Mouse (Mus musculus): ENCODE measurements at regions not wholly inside any gene's neighbourhood (a gene's known extent, or its start where the extent isn't known, plus 50 kb on each side); places are given as distances from the start of the nearest gene placed in this dataset.

- no peak for DNase-seq
Observed at GRCm38 (mm10) chr2:72838085-72838727, 142.0 kb downstream of the Sp3 start.

GRCm38 (mm10) chr2:72839673-72840072 lies 140.6 kb downstream of the Sp3 start:
- DNase-seq, result no peak

- no peak for DNase-seq
Observed at GRCm38 (mm10) chr2:72841367-72841766, 138.9 kb downstream of the Sp3 start.

- no peak for DNase-seq
Observed at GRCm38 (mm10) chr2:72843610-72844009, 136.6 kb downstream of the Sp3 start.

- no peak for DNase-seq
Observed at GRCm38 (mm10) chr2:72849441-72850192, 130.6 kb downstream of the Sp3 start.

- DNase-seq, result no peak
Observed at GRCm38 (mm10) chr2:72852509-72852908, 127.7 kb downstream of the Sp3 start.

GRCm38 (mm10) chr2:72855276-72855970 lies 124.8 kb downstream of the Sp3 start:
- no peak for DNase-seq

- DNase-seq, result no peak
Observed at GRCm38 (mm10) chr2:72855971-72856755, 124.1 kb downstream of the Sp3 start.

- DNase-seq, result no peak
Observed at GRCm38 (mm10) chr2:72857377-72857776, 122.9 kb downstream of the Sp3 start.

- DNase-seq, result no peak
Observed at GRCm38 (mm10) chr2:72865462-72866365, 114.5 kb downstream of the Sp3 start.

GRCm38 (mm10) chr2:72866366-72866688 lies 113.9 kb downstream of the Sp3 start:
- no peak for DNase-seq

GRCm38 (mm10) chr2:72868173-72868572 lies 112.1 kb downstream of the Sp3 start:
- no peak for DNase-seq

GRCm38 (mm10) chr2:72871836-72872235 lies 108.4 kb downstream of the Sp3 start:
- DNase-seq, result peak; percentile 2

GRCm38 (mm10) chr2:72873948-72874347 lies 106.3 kb downstream of the Sp3 start:
- DNase-seq, result no peak

- no peak for DNase-seq
Observed at GRCm38 (mm10) chr2:72874533-72874932, 105.7 kb downstream of the Sp3 start.

- DNase-seq, result no peak
Observed at GRCm38 (mm10) chr2:72875677-72876076, 104.6 kb downstream of the Sp3 start.

GRCm38 (mm10) chr2:72880016-72880415 lies 100.2 kb downstream of the Sp3 start:
- DNase-seq, result no peak

- no peak for DNase-seq
Observed at GRCm38 (mm10) chr2:72881554-72881953, 98.7 kb downstream of the Sp3 start.

GRCm38 (mm10) chr2:72886250-72886649 lies 94.0 kb downstream of the Sp3 start:
- no peak for DNase-seq

Measured in cerebellum, adult 8-10 months (tissue).